ENCODE assay signal across 32 mouse cellular contexts in the genomic region with DNA sequence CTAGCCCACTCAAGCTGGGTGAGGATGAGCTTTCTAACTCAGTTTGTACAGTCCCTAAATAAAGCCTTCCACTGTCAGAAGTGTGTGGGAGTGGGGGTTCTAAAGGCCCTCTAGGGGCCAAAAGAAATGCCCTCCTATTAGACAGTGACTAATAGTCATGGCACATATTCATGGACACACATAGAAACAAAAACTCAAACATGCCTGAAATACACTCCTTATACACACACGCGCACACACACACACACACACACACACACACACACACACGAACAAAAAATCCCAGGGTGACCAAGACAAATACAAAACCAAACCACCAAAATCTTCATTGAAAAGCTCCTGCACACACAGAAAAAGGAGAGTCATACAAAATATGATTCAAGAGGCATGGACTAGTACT. TPM values are rescaled to one million over a fixed set of nuclear protein-coding genes. Genes with fewer than 3 reads are reported as not detected.
DNase-seq lines count a peak whose midpoint lies in the region; ATAC-seq and TF ChIP-seq lines count a peak whose summit lies in the region.
"Had no signal": no experiment of that assay in that cellular context is flagged by ENCODE, and none has a peak within 500 bp of the region (broad histone marks: within the 10 kb centered on the region; RNA-seq: fewer than 3 reads in every experiment).

No protein-coding gene starts in this region.

- TF ChIP-seq CTCF in kidney, adult 2 months (conservative IDR thresholded peaks at IDR 0.05; ENCODE audit: insufficient read depth, insufficient read length, low read depth, low read length) = no peak

- H3K9ac ChIP-seq in kidney, embryonic 14.5 days (ENCODE audit: low read depth, low read length) = peak overlapping the region; percentile 88; the same call in 1 of the 2 replicates
- no peak overlapping the region for H3K9ac ChIP-seq in midbrain, embryonic 11.5 days (ENCODE audit: low read length)
- H3K9ac ChIP-seq in midbrain, embryonic 14.5 days (replicated peaks; ENCODE audit: low read length) = no peak overlapping the region
- no peak overlapping the region for H3K9ac ChIP-seq in embryonic facial prominence, embryonic 14.5 days (ENCODE audit: low read depth, low read length)
- H3K9ac ChIP-seq: forebrain, postnatal 0 days; heart, embryonic 13.5 days; hindbrain, embryonic 15.5 days; intestine, embryonic 15.5 days; liver, postnatal 0 days had no signal

- H3K4me1 ChIP-seq in kidney, embryonic 14.5 days (ENCODE audit: control insufficient read depth, insufficient read depth, low read length) = 0 out of 2 replicates have a peak, but pooled peaks cover 5% of the 10 kb centered on the region
- no peaks in the 10 kb centered on the region for H3K4me1 ChIP-seq in kidney, adult 2 months (ENCODE audit: control insufficient read depth, insufficient read depth, low read length)
- peaks cover 22% of the 10 kb centered on the region for H3K4me1 ChIP-seq in midbrain, embryonic 11.5 days (ENCODE audit: control insufficient read depth, insufficient read depth, low read length)
- H3K4me1 ChIP-seq in midbrain, embryonic 14.5 days (ENCODE audit: control insufficient read depth, insufficient read depth, low read length) = 0 out of 2 replicates have a peak, but pooled peaks cover 5% of the 10 kb centered on the region
- H3K4me1 ChIP-seq in embryonic facial prominence, embryonic 14.5 days (ENCODE audit: control insufficient read depth, insufficient read depth, low read length) = no peaks in the 10 kb centered on the region

- peak overlapping the region; percentile 64 for H3K4me3 ChIP-seq in kidney, embryonic 14.5 days (ENCODE audit: low read length)
- no peak overlapping the region for H3K4me3 ChIP-seq in kidney, adult 2 months (ENCODE audit: insufficient read depth, low read depth, low read length)
- no peak overlapping the region for H3K4me3 ChIP-seq in midbrain, embryonic 11.5 days (ENCODE audit: low read depth, low read length)
- H3K4me3 ChIP-seq in midbrain, embryonic 14.5 days (replicated peaks; ENCODE audit: low read depth, low read length) = no peak overlapping the region
- peak overlapping the region; percentile 63 for H3K4me3 ChIP-seq in embryonic facial prominence, embryonic 14.5 days (ENCODE audit: low read depth, low read length)
- H3K4me3 ChIP-seq: heart, embryonic 13.5 days; hindbrain, embryonic 15.5 days; intestine, embryonic 15.5 days had no signal

- H3K27ac ChIP-seq in kidney, embryonic 14.5 days (ENCODE audit: low read depth, low read length) = no peak overlapping the region
- no peak overlapping the region for H3K27ac ChIP-seq in kidney, adult 2 months (ENCODE audit: insufficient read depth, low read depth, low read length)
- no peak overlapping the region for H3K27ac ChIP-seq in midbrain, embryonic 11.5 days (ENCODE audit: low read depth, low read length)
- no peak overlapping the region for H3K27ac ChIP-seq in midbrain, embryonic 14.5 days (replicated peaks; ENCODE audit: low read depth, low read length)
- H3K27ac ChIP-seq in embryonic facial prominence, embryonic 14.5 days (replicated peaks; ENCODE audit: low read depth, low read length) = no peak overlapping the region
- H3K27ac ChIP-seq: heart, embryonic 13.5 days; hindbrain, embryonic 15.5 days; intestine, embryonic 15.5 days had no signal

- no peak for ATAC-seq in kidney, embryonic 14.5 days (ENCODE audit: low FRiP score, low TSS enrichment)
- ATAC-seq in midbrain, embryonic 11.5 days (ENCODE audit: low FRiP score) = no peak
- ATAC-seq in midbrain, embryonic 14.5 days (ENCODE audit: low FRiP score, low TSS enrichment) = no peak
- ATAC-seq in embryonic facial prominence, embryonic 14.5 days (ENCODE audit: low read depth) = no peak
- ATAC-seq: forebrain, postnatal 0 days; intestine, embryonic 15.5 days; liver, postnatal 0 days; Patski had no signal

- 56% methylated on average over 3 of the region's 3 CpGs for WGBS in kidney, embryonic 14.5 days
- 83% methylated on average over 3 of the region's 3 CpGs for WGBS in kidney, adult 2 months
- 50% methylated on average over 3 of the region's 3 CpGs for WGBS in midbrain, embryonic 11.5 days
- WGBS in midbrain, embryonic 14.5 days = 31% methylated on average over 3 of the region's 3 CpGs
- WGBS in embryonic facial prominence, embryonic 14.5 days = 49% methylated on average over 3 of the region's 3 CpGs

- no peak for TF ChIP-seq POLR2A in kidney, adult 2 months (IDR thresholded peaks at IDR 0.05; ENCODE audit: low read depth, low read length)

- H3K36me3 ChIP-seq in kidney, embryonic 14.5 days (ENCODE audit: control insufficient read depth, insufficient read depth, low read length) = no peaks in the 10 kb centered on the region
- no peaks in the 10 kb centered on the region for H3K36me3 ChIP-seq in kidney, adult 2 months (ENCODE audit: control insufficient read depth, insufficient read depth, low read length)
- H3K36me3 ChIP-seq in midbrain, embryonic 11.5 days (ENCODE audit: control insufficient read depth, insufficient read depth, low read length) = no peaks in the 10 kb centered on the region
- no peaks in the 10 kb centered on the region for H3K36me3 ChIP-seq in midbrain, embryonic 14.5 days (ENCODE audit: control insufficient read depth, insufficient read depth, low read length)
- H3K36me3 ChIP-seq in embryonic facial prominence, embryonic 14.5 days (ENCODE audit: control insufficient read depth, insufficient read depth, low read length) = no peaks in the 10 kb centered on the region
- H3K36me3 ChIP-seq: G1E; heart, embryonic 13.5 days; hindbrain, embryonic 15.5 days; intestine, embryonic 15.5 days had no signal

- peak overlapping the region; percentile 78 for H3K4me2 ChIP-seq in kidney, embryonic 14.5 days (replicated peaks; ENCODE audit: low read depth, low read length)
- H3K4me2 ChIP-seq in midbrain, embryonic 11.5 days = no peak overlapping the region
- no peak overlapping the region for H3K4me2 ChIP-seq in midbrain, embryonic 14.5 days (ENCODE audit: low read length)
- H3K4me2 ChIP-seq in embryonic facial prominence, embryonic 14.5 days (ENCODE audit: low read depth, low read length) = peak overlapping the region; percentile 85
- H3K4me2 ChIP-seq: heart, embryonic 13.5 days; hindbrain, embryonic 15.5 days; intestine, embryonic 15.5 days; liver, embryonic 11.5 days had no signal

- DNase-seq in kidney, adult 2 months = no peak
- peak; percentile 91 for DNase-seq in midbrain, embryonic 11.5 days (ENCODE audit: low spot score, missing footprints)
- no peak for DNase-seq in midbrain, embryonic 14.5 days
- DNase-seq in embryonic facial prominence, embryonic 14.5 days (ENCODE audit: low spot score) = no peak
- DNase-seq in heart, postnatal 36 days = no peak
- DNase-seq in liver = no peak
- DNase-seq: adrenal gland, postnatal 36 days; B cell, adult 2 months; cerebellum, adult 9-11 months; forebrain, postnatal 0 days; gastrocnemius, postnatal 25 days; heart, adult 18-20 months; heart, postnatal 14 days; kidney, postnatal 25 days; liver, postnatal 0 days; lung, postnatal 10 days; thymus, postnatal 14 days had no signal

- H3K9me3 ChIP-seq in kidney, embryonic 14.5 days (ENCODE audit: control insufficient read depth, low read length) = no peaks in the 10 kb centered on the region
- H3K9me3 ChIP-seq in midbrain, embryonic 11.5 days (ENCODE audit: control insufficient read depth, low read length) = no peaks in the 10 kb centered on the region
- no peaks in the 10 kb centered on the region for H3K9me3 ChIP-seq in midbrain, embryonic 14.5 days (ENCODE audit: control insufficient read depth, low read length)
- H3K9me3 ChIP-seq in embryonic facial prominence, embryonic 14.5 days (ENCODE audit: control insufficient read depth, low read length) = no peaks in the 10 kb centered on the region
- H3K9me3 ChIP-seq: heart, embryonic 13.5 days; hindbrain, embryonic 15.5 days; intestine, embryonic 15.5 days had no signal

- peaks cover 63% of the 10 kb centered on the region for H3K27me3 ChIP-seq in kidney, embryonic 14.5 days (ENCODE audit: control insufficient read depth, insufficient read depth, low read length)
- peaks cover 7% of the 10 kb centered on the region for H3K27me3 ChIP-seq in kidney, adult 2 months (replicated peaks; ENCODE audit: control insufficient read depth, insufficient read depth, low read length)
- H3K27me3 ChIP-seq in midbrain, embryonic 11.5 days (ENCODE audit: control insufficient read depth, insufficient read depth, low read length) = peaks cover 99% of the 10 kb centered on the region
- H3K27me3 ChIP-seq in midbrain, embryonic 14.5 days (ENCODE audit: control insufficient read depth, insufficient read depth, low read length) = peaks cover 99% of the 10 kb centered on the region
- H3K27me3 ChIP-seq in embryonic facial prominence, embryonic 14.5 days (replicated peaks; ENCODE audit: control insufficient read depth, insufficient read depth, low read length) = peaks cover 98% of the 10 kb centered on the region

- intact Hi-C loops in heart, postnatal 36 days (cut with DNase I) = no loop called here

RNA-seq across cellular contexts. Expression of a gene that starts 3.2 kb away (rescaled TPM):
- polyA plus RNA-seq in kidney, embryonic 14.5 days (2014; fragmentation: Nextera tagmentation; extraction: Ambion mirVana) = 5.0 and 8.3 TPM in 2 replicates
- polyA plus RNA-seq in kidney, adult 2 months (2012; rRNA removed) = 1.5 and 1.7 TPM in 2 replicates
- polyA plus RNA-seq in midbrain, embryonic 11.5 days (2014; fragmentation: Nextera tagmentation; extraction: Ambion mirVana) = 2.0 and 2.4 TPM in 2 replicates
- 0.11 and 0.54 TPM in 2 replicates for polyA plus RNA-seq in midbrain, embryonic 14.5 days (2014; fragmentation: Nextera tagmentation; extraction: Ambion mirVana)
- polyA plus RNA-seq in embryonic facial prominence, embryonic 14.5 days (2014; fragmentation: Nextera tagmentation; extraction: Ambion mirVana) = 0.81 and 1.3 TPM in 2 replicates
- total RNA-seq in heart, postnatal 36 days (2021) = under 1 TPM; 0.24 to 0.39 TPM
- polyA plus RNA-seq: liver, postnatal 0 days; neural tube, embryonic 14.5 days; stomach, embryonic 14.5 days had no signal

RNA-seq across cellular contexts. Expression of a gene that starts 20.3 kb away (rescaled TPM):
- polyA plus RNA-seq in kidney, embryonic 14.5 days (2014; fragmentation: Nextera tagmentation; extraction: Ambion mirVana) = not detected in 2 replicates
- not detected in 2 replicates for polyA plus RNA-seq in kidney, adult 2 months (2012; rRNA removed)
- polyA plus RNA-seq in midbrain, embryonic 11.5 days (2014; fragmentation: Nextera tagmentation; extraction: Ambion mirVana) = 0.44 and 1.1 TPM in 2 replicates
- polyA plus RNA-seq in midbrain, embryonic 14.5 days (2014; fragmentation: Nextera tagmentation; extraction: Ambion mirVana) = not detected in 2 replicates
- not detected in 2 replicates for polyA plus RNA-seq in embryonic facial prominence, embryonic 14.5 days (2014; fragmentation: Nextera tagmentation; extraction: Ambion mirVana)
- not detected for total RNA-seq in heart, postnatal 36 days (2021)
- total RNA-seq: adrenal gland, adult 18-20 months; adrenal gland, postnatal 36 days; CH12.LX; common myeloid progenitor, adult 5-6 weeks; forebrain, postnatal 0 days; G1E; gastrocnemius, postnatal 25 days; heart, adult 18-20 months; heart, postnatal 14 days; left cerebral cortex, postnatal 14 days; megakaryocyte progenitor cell, adult 5-6 weeks had no signal
- polyA plus RNA-seq: forebrain, postnatal 0 days; G1E; heart, embryonic 13.5 days; hindbrain, embryonic 15.5 days; intestine, embryonic 15.5 days; liver, embryonic 11.5 days; liver, postnatal 0 days; neural tube, embryonic 14.5 days; Patski; spleen, adult 2 months; stomach, embryonic 14.5 days had no signal

Comparison
In these comparisons a context has a peak if more than half of its experiments do, and no peak if none do; other contexts are left out.
1. H3K4me3 ChIP-seq: peak in kidney, embryonic 14.5 days (single experiment) and embryonic facial prominence, embryonic 14.5 days (single experiment); none in kidney, adult 2 months (single experiment), midbrain, embryonic 11.5 days (single experiment) and midbrain, embryonic 14.5 days (single experiment).
2. H3K4me2 ChIP-seq: peak in kidney, embryonic 14.5 days (single experiment) and embryonic facial prominence, embryonic 14.5 days (single experiment); none in midbrain, embryonic 11.5 days (single experiment) and midbrain, embryonic 14.5 days (single experiment).